21 mouse cellular contexts compared by ENCODE assay signal in the genomic region with DNA sequence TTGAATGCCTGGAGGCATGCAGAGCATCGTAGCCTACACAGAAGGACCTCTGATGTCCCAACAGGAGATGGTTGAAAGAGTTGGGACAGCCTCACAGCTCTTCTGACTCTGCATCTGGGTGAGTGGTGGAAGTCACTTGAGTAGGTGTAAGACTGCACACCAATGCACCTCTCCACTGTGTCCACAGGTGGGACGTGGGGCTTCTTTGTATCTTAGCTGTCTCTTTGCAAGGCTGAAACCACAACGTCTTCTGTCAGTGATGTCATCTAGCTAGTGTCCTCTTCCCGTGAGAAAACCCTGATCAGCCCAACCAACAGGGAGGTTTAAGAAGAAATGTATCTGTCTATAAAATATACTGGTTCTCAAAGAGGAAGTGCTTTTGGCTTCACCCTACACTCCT. TPM values are rescaled to one million over a fixed set of nuclear protein-coding genes. Genes with fewer than 3 reads are reported as not detected.
DNase-seq lines count a peak whose midpoint lies in the region; ATAC-seq and TF ChIP-seq lines count a peak whose summit lies in the region.
"Had no signal": no experiment of that assay in that cellular context is flagged by ENCODE, and none has a peak within 500 bp of the region (broad histone marks: within the 10 kb centered on the region; RNA-seq: fewer than 3 reads in every experiment).

No protein-coding gene starts in this region.

- no peak overlapping the region for H3K4me2 ChIP-seq in liver, embryonic 11.5 days
- H3K4me2 ChIP-seq in liver, postnatal 0 days (ENCODE audit: low read depth, low read length): no peak overlapping the region
- H3K4me2 ChIP-seq: forebrain, embryonic 12.5 days; heart, embryonic 11.5 days; limb, embryonic 12.5 days had no signal

- ATAC-seq in liver, embryonic 11.5 days (replicated peaks; ENCODE audit: low FRiP score): no peak
- no peak for ATAC-seq in liver, postnatal 0 days
- peak; percentile 62 for ATAC-seq in CD4-positive, CD25-positive, alpha-beta regulatory T cell, adult 4 months
- ATAC-seq in inflammation-experienced regulatory T-cells, adult 6 months: peak; percentile 62
- ATAC-seq in neutrophil, adult 5-6 weeks (ENCODE audit: extremely low read depth, insufficient number of reproducible peaks, low FRiP score, poor library complexity, severe bottlenecking): peak; percentile 43; the same call in 1 of the 2 replicates
- ATAC-seq: hindbrain, embryonic 16.5 days; midbrain, embryonic 16.5 days had no signal

- H3K4me1 ChIP-seq in liver, embryonic 11.5 days (replicated peaks; ENCODE audit: control insufficient read depth, insufficient read depth, low read length): peaks cover 42% of the 10 kb centered on the region
- peaks cover 37% of the 10 kb centered on the region for H3K4me1 ChIP-seq in liver, postnatal 0 days (ENCODE audit: insufficient read depth)
- no peaks in the 10 kb centered on the region for H3K4me1 ChIP-seq in cerebellum, adult 2 months (ENCODE audit: control insufficient read depth, insufficient read depth, low read length)
- H3K4me1 ChIP-seq: forebrain, embryonic 12.5 days; limb, embryonic 12.5 days had no signal

- 0 out of 2 replicates have a peak overlapping the region, but pooled peaks have one; percentile 90 for H3K27ac ChIP-seq in liver, embryonic 11.5 days (ENCODE audit: low read depth, low read length)
- H3K27ac ChIP-seq in liver, postnatal 0 days (ENCODE audit: low read depth): no peak overlapping the region
- no peak overlapping the region for H3K27ac ChIP-seq in cerebellum, adult 2 months (ENCODE audit: insufficient read depth, low read length)
- H3K27ac ChIP-seq: forebrain, embryonic 12.5 days; limb, embryonic 12.5 days had no signal

- TF ChIP-seq EP300 in liver, postnatal 0 days (IDR thresholded peaks at IDR 0.05; ENCODE audit: low read depth): no peak

- H3K9me3 ChIP-seq in liver, embryonic 11.5 days (ENCODE audit: control insufficient read depth, low read length): no peaks in the 10 kb centered on the region
- no peaks in the 10 kb centered on the region for H3K9me3 ChIP-seq in liver, postnatal 0 days (ENCODE audit: low read length)
- H3K9me3 ChIP-seq: forebrain, embryonic 12.5 days; G1E; limb, embryonic 12.5 days; megakaryocyte, embryonic 14.5 days had no signal

- TF ChIP-seq POLR2A in cerebellum, adult 2 months (IDR thresholded peaks at IDR 0.05; ENCODE audit: borderline replicate concordance, insufficient read depth, low read length): no peak

- no peak overlapping the region for H3K9ac ChIP-seq in liver, embryonic 11.5 days (ENCODE audit: low read depth, low read length)
- H3K9ac ChIP-seq in liver, postnatal 0 days (replicated peaks): no peak overlapping the region
- H3K9ac ChIP-seq: forebrain, embryonic 12.5 days; limb, embryonic 12.5 days had no signal

- H3K4me3 ChIP-seq in liver, embryonic 11.5 days (ENCODE audit: low read depth, low read length): no peak overlapping the region
- H3K4me3 ChIP-seq in liver, postnatal 0 days (ENCODE audit: low read depth, low read length): no peak overlapping the region
- H3K4me3 ChIP-seq in cerebellum, adult 2 months (replicated peaks; ENCODE audit: insufficient read depth, low read depth, low read length): no peak overlapping the region
- H3K4me3 ChIP-seq: forebrain, embryonic 12.5 days; limb, embryonic 12.5 days; megakaryocyte, embryonic 14.5 days had no signal

- WGBS in liver, embryonic 11.5 days: 79% methylated on average over 4 of the region's 4 CpGs
- WGBS in liver, postnatal 0 days (ENCODE audit: insufficient replicate concordance): 63% methylated on average over 4 of the region's 4 CpGs
- 84% methylated on average over 4 of the region's 4 CpGs for WGBS in cerebellum, adult 2 months

- no peaks in the 10 kb centered on the region for H3K36me3 ChIP-seq in liver, embryonic 11.5 days (ENCODE audit: control insufficient read depth, insufficient read depth, low read length)
- H3K36me3 ChIP-seq in liver, postnatal 0 days (replicated peaks; ENCODE audit: insufficient read depth, low read length): peaks cover 19% of the 10 kb centered on the region
- H3K36me3 ChIP-seq: forebrain, embryonic 12.5 days; limb, embryonic 12.5 days had no signal

- TF ChIP-seq CTCF in liver, postnatal 0 days (IDR thresholded peaks at IDR 0.05; ENCODE audit: low read depth): no peak
- no peak for TF ChIP-seq CTCF in cerebellum, adult 2 months (IDR thresholded peaks at IDR 0.05; ENCODE audit: borderline replicate concordance, insufficient read depth, low read depth, low read length)

- H3K27me3 ChIP-seq in liver, embryonic 11.5 days (replicated peaks; ENCODE audit: control insufficient read depth, insufficient read depth, low read length): no peaks in the 10 kb centered on the region
- no peaks in the 10 kb centered on the region for H3K27me3 ChIP-seq in liver, postnatal 0 days (ENCODE audit: insufficient read depth, low read length)
- no peaks in the 10 kb centered on the region for H3K27me3 ChIP-seq in cerebellum, adult 2 months (ENCODE audit: control insufficient read depth, insufficient read depth, low read length)
- H3K27me3 ChIP-seq: forebrain, embryonic 12.5 days; limb, embryonic 12.5 days; megakaryocyte, embryonic 14.5 days had no signal

- no peak for DNase-seq in liver, embryonic 11.5 days (ENCODE audit: low spot score)
- DNase-seq in liver, postnatal 0 days: no peak
- no peak for DNase-seq in layer of hippocampus, postnatal 25 days (ENCODE audit: extremely low spot score in 1 of 2, low spot score in 1 of 2)
- no peak for DNase-seq in urinary bladder, adult 18-20 months (ENCODE audit: low spot score in 2 of 2)
- DNase-seq in cerebellum, adult 2 months: no peak
- DNase-seq: adrenal gland, postnatal 14 days; cerebellum, adult 8-10 months; gastrocnemius, postnatal 14 days; heart, postnatal 36 days; kidney, adult 2 months; kidney, postnatal 14 days had no signal

RNA-seq across cellular contexts. Expression of gene Ikzf1, which starts 52.1 kb away (rescaled TPM):
- 105 and 120 TPM in 2 replicates for polyA plus RNA-seq in liver, embryonic 11.5 days (2014; fragmentation: Nextera tagmentation; extraction: Ambion mirVana)
- 11.6 and 12.5 TPM in 2 replicates for polyA plus RNA-seq in liver, postnatal 0 days (2015; fragmentation: Nextera tagmentation; extraction: Ambion mirVana)
- polyA plus RNA-seq in CD4-positive, CD25-positive, alpha-beta regulatory T cell, adult 4 months (2017; shearing (Covaris generic)): 100 to 1,000 TPM; 130 to 149 TPM
- polyA plus RNA-seq in inflammation-experienced regulatory T-cells, adult 6 months (2017; shearing (Covaris generic)): 100 to 1,000 TPM; 134 to 138 (median 138) TPM
- 125 and 150 TPM in 2 replicates for total RNA-seq in neutrophil, adult 5-6 weeks (2017)
- 1 to 10 TPM; 2.4 to 3.2 TPM for total RNA-seq in layer of hippocampus, postnatal 25 days (2021)
- 0.60 and 0.82 TPM in 2 replicates for polyA plus RNA-seq in cerebellum, adult 2 months (2012; rRNA removed)

Comparison
In these comparisons a context has a peak if more than half of its experiments do, and no peak if none do; other contexts are left out.
1. ATAC-seq: peak in CD4-positive, CD25-positive, alpha-beta regulatory T cell, adult 4 months (single experiment), inflammation-experienced regulatory T-cells, adult 6 months (single experiment) and neutrophil, adult 5-6 weeks (single experiment); none in liver, embryonic 11.5 days (single experiment) and liver, postnatal 0 days (single experiment).